Mouse (Mus musculus) kidney, adult 8-10 months (tissue): ENCODE measurements around the gene Tcn2.
"Not testable (repeated sequence)": the region's sequence is repeated elsewhere in the genome, so short reads cannot be mapped to it uniquely, and the experiment has no call there.

ENCODE experiments used
- DNase-seq, 2 experiments: peaks; one replicate each; pipeline ENCODE4 v3.0.0; 2022

Tcn2 gene

GRCm38 (mm10) chr11:3925916-3926315 lies 6.0 kb downstream of the Tcn2 start:
- DNase-seq, result no peak

- no peak for DNase-seq
These were observed 9.2 kb downstream of the Tcn2 start for GRCm38 (mm10) chr11:3922731-3923130.

DNA sequence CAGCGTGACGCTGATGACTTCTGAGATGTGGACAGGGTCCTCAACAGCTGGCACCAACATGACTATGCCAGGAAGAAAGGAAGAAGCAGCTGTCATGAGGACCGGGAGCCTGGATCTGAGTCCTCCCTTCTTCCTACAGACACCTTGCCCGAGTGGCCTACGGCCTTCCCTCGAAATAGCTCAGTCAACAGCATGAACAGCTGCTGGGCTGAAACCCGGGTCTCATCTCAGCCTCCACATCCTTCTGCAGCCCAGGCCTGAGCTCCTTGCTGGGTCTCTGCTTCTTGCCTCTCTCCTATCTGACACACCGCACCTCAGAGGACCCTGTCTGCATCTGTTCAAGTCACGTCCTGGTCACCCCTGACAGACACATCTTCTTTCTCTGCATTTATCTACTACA lies 9.8 kb downstream of the Tcn2 start:
- no peak for DNase-seq

GRCm38 (mm10) chr11:3921281-3921850 lies 10.6 kb downstream of the Tcn2 start:
- DNase-seq, result peak in 1 of 2 experiments; percentile 52

- DNase-seq, result no peak
These were observed 11.5 kb downstream of the Tcn2 start for GRCm38 (mm10) chr11:3920476-3920875.

DNA sequence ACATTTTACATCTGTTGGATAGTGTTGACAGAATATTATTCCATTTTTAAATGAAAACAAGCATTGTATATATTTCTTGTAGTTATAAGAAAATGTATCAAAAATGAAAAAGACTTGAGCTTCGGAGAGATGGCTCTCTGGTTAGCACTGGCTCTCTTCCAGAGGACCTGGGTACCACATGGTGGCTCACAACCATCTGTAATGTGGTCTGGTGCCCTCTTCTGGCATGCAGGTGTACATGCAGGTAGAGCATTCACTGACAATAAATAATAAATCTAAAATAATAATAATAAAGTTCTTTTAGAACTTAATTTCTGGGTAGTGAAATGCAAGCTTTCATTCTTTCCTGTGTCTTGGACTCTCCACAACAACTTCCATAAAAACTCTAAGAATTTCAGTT lies 13.2 kb downstream of the Tcn2 start:
- no peak for DNase-seq

DNA sequence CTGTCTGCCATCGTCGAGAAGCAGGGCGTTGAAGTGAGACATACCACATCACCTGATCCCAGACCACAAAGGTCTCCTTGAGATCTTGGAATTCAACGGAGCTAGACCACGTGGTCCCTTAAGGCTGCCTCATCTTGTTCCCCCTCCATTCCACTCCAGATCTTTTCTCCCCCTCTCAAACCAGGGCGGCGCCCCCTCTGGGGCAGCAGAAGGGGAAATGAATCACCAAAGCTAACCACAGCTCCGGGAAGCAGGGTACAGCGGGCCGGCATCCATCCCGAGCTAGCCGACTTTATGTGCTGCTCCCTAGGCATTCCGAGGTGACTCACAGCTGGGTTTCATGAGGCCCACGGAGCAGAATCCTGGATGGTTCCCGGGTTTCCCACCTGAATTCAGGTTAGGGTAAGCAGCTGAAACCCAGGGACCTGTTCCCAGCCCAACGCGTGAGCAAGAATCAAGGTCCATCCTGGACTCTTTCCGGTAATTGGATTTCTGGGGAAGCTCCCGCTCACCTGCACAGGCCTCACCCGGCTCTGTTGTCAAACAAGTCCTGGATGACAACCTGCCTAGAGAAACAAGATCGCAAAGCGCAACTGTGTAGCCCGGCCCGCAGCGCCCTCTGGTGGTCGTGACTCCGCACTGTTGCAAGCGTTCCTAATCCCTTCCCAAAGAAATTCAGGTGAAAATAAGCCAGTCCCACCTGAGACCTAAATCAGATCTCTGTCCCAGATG lies 17.7 kb downstream of the Tcn2 start, which contains the start of gene Slc35e4:
Gene Slc35e4 (minus strand): TSS at position 556 of the 732 bp plus-strand sequence.
- peak; percentile 73 to 84 for DNase-seq

- DNase-seq, result peak; percentile 95 to 96
These were observed 18.4 kb downstream of the Tcn2 start for GRCm38 (mm10) chr11:3913316-3914108.

- peak; percentile 29 to 38 for DNase-seq
These were observed 19.1 kb downstream of the Tcn2 start for GRCm38 (mm10) chr11:3912875-3913271.

DNA sequence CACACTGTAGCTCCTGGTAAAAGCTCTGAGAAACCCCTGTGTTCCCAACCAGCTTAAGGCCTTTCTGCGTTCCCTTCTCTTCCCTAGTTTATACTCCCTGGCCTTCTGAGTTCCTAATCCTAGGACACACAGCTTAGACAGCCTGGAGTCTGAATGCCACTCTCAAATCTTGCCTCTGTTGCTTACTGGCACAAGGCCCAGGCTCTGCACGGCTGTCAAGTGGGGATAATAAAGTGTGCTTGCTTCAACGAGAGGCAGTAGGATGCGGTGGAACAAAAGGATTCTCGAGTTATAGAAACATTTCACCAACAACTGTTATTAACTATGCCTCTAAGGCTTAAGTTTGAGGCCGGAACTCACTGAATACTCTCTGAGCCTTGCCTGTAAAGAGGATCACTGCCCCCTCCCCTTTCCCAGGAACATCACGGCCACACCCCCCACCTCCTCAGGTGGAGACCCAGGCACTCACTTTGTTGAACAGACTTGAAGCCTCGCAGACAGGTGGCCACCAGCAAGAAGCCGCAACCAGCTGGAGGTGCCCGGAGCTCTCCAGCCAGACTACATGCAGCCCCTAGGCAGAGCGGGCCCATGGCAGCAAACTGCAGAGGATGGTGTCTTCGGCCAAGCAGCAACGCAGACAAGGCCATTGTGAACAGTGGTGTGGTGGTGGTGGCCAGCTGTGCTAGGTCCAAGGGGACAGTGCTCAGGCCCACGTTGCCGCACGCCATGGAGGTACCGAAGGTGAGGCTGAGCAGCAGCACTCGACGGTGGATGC lies 19.7 kb downstream of the Tcn2 start:
- no peak for DNase-seq

- DNase-seq, result not testable (repeated sequence)
These were observed 20.5 kb downstream of the Tcn2 start for GRCm38 (mm10) chr11:3911440-3911839.

GRCm38 (mm10) chr11:3910513-3911310 lies 21.2 kb downstream of the Tcn2 start:
- DNase-seq, result no peak

DNA sequence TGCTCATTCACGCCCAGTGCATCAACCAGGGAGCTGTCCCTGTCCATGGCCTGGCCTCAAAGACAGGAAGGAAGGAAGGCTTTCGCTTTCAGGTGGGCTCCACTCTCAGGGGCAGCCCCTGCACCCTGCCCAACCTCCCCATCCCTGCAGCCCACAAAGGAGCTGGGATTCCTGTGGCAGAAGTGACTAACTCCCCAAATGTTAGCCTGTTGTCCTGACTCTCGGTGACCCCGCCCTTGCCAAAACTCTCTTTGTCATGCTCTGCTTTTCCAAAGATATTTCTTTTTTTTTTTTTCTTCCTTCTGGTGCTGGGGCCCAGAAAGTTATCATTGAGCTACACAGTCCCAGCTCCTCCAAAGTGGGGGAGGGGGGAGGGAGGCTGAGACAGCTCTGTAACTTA lies 22.7 kb downstream of the Tcn2 start:
- no peak for DNase-seq

GRCm38 (mm10) chr11:3905446-3905845 lies 26.5 kb downstream of the Tcn2 start:
- DNase-seq, result no peak

- DNase-seq, result no peak
These were observed 27.3 kb downstream of the Tcn2 start for GRCm38 (mm10) chr11:3904673-3905072.

GRCm38 (mm10) chr11:3903046-3903445 lies 28.9 kb downstream of the Tcn2 start:
- peak; percentile 95 to 96 for DNase-seq

GRCm38 (mm10) chr11:3902516-3902915 lies 29.4 kb downstream of the Tcn2 start:
- no peak for DNase-seq

DNA sequence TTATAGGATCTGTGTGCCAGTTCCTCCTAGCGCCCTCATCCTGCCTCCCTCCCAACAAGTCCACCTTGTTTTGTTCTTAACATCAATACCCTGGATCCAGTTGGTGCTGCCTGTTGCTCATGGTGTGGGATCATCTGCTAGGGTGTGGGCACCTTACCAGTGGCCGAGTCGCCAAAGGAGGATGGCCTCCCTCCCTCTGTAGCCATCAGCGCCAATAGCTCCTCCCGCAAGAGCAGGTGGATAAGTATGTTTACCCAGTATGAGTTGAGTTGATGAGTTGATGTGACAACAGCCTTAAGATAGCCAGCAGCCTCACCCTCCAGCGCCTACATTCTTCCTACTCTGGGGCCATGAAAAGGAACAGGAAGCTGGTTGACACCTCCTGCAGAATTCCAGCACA lies 31.7 kb downstream of the Tcn2 start:
- no peak for DNase-seq

GRCm38 (mm10) chr11:3895933-3896332 lies 36.0 kb downstream of the Tcn2 start:
- DNase-seq, result peak in 1 of 2 experiments; percentile 54

GRCm38 (mm10) chr11:3895458-3895857 lies 36.5 kb downstream of the Tcn2 start:
- peak; percentile 40 to 53 for DNase-seq

GRCm38 (mm10) chr11:3894406-3895281 lies 37.3 kb downstream of the Tcn2 start, which contains the start of the genes 4921536K21Rik and Dusp18:
Gene 4921536K21Rik, minus strand, starts transcription at chr11:3895098.
Gene Dusp18, plus strand, starts transcription at chr11:3895240.
- DNase-seq, result peak; percentile 94 to 95
